Mouse (Mus musculus) olfactory bulb, adult 2 months (tissue): ENCODE results near the gene Fstl1.

Source experiments
- CTCF ChIP-seq: fragments of 200-500 bp; IDR thresholded peaks from 2 replicates; pipeline ENCODE4 v1.5.1; 2012; ENCODE audit warnings: low read depth, mild to moderate bottlenecking, low read length, moderate library complexity; ENCODE audit not compliant: insufficient read depth
- POLR2A ChIP-seq: fragments of 200-500 bp; IDR thresholded peaks from 2 replicates; pipeline ENCODE4 v1.6.1; 2012; ENCODE audit warnings: mild to moderate bottlenecking, low read depth, low read length, moderate library complexity; ENCODE audit not compliant: insufficient read depth

DNA sequence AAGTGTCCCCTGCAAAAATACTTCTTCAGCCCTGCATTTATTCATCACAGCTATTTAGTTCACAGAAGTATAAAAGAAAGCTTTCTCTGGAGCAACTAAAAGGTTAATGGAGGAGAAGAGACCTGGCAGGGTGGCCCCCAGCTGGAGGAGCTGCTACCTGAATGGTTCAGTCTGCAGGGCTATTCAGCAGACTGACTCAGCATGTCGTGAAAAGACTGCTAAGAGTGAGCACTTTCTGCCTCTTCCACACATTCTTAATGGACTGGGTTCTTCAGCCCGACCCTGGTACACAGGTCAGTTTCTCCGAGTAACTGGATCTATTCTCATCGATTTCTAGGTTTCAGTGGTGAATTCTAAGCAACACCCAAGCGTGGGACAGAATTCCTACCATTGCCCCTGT, 12.9 kb upstream of the Fstl1 start:
- TF ChIP-seq POLR2A (no peak), CTCF (no peak)
